Mouse (Mus musculus): ENCODE data around the gene Rnase2b. TPM values are rescaled to one million over a fixed set of nuclear protein-coding genes. Genes with fewer than 3 reads are reported as not detected.
"Not testable (repeated sequence)": the region's sequence is repeated elsewhere in the genome, so short reads cannot be mapped to it uniquely, and the experiment has no call there.

Rnase2b gene
- polyA plus RNA-seq, 1 experiment from 2014 or later = not detected

GRCm38 (mm10) chr14:51163323-51163722 lies 1.3 kb downstream of the Rnase2b start:
- not testable (repeated sequence) for H3K4me3 ChIP-seq; H3K9me3 ChIP-seq; H3K27ac ChIP-seq; H3K27me3 ChIP-seq (ENCODE audit: insufficient read depth, poor library complexity, severe bottlenecking); DNase-seq (ENCODE audit: low spot score); H3K4me1 ChIP-seq; H3K36me3 ChIP-seq
- 92% methylated on average over 6 of the region's 6 CpGs for WGBS

GRCm38 (mm10) chr14:51165435-51165834 lies 3.4 kb downstream of the Rnase2b start:
- H3K9me3 ChIP-seq = no peaks in the 10 kb centered on the region
- no peaks in the 10 kb centered on the region for H3K36me3 ChIP-seq
- no peak for DNase-seq (ENCODE audit: low spot score)
- no peaks in the 10 kb centered on the region for H3K4me1 ChIP-seq
- WGBS = 93% methylated on average over 1 of the region's 1 CpGs
- no peaks in the 10 kb centered on the region for H3K27me3 ChIP-seq (ENCODE audit: insufficient read depth, poor library complexity, severe bottlenecking)
- H3K27ac ChIP-seq = no peak overlapping the region
- H3K4me3 ChIP-seq = no peak overlapping the region

DNA sequence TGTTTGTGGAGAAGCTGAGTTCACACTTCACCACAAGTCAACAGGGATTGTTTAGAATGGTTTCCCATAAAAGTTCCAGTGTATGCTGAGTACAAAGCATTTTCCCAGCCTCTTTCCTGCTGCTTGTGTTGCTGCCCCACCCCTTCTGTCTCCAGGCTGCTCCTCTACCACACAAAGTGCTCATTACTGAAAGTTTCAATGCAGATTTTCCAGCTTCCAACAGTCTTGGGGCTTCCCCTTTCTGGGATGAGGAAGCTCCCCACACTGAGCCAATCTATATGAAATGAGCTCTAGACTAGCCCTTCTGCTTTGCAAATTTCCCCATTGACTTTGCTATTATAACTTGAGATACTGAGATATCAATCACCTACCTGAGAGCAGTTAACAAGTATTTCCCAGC lies 4.0 kb downstream of the Rnase2b start:
- no peaks in the 10 kb centered on the region for H3K9me3 ChIP-seq
- no peaks in the 10 kb centered on the region for H3K4me1 ChIP-seq
- DNase-seq (ENCODE audit: low spot score) = no peak
- H3K27me3 ChIP-seq (ENCODE audit: insufficient read depth, poor library complexity, severe bottlenecking) = no peaks in the 10 kb centered on the region
- no peak overlapping the region for H3K4me3 ChIP-seq
- no peak overlapping the region for H3K27ac ChIP-seq
- H3K36me3 ChIP-seq = no peaks in the 10 kb centered on the region

GRCm38 (mm10) chr14:51172095-51172865 lies 10.2 kb downstream of the Rnase2b start:
- not testable (repeated sequence) for H3K27me3 ChIP-seq (ENCODE audit: insufficient read depth, poor library complexity, severe bottlenecking); H3K36me3 ChIP-seq; H3K4me3 ChIP-seq; H3K4me1 ChIP-seq; H3K27ac ChIP-seq; H3K9me3 ChIP-seq; DNase-seq (ENCODE audit: low spot score)
- 35% methylated on average over 9 of the region's 9 CpGs for WGBS

DNA sequence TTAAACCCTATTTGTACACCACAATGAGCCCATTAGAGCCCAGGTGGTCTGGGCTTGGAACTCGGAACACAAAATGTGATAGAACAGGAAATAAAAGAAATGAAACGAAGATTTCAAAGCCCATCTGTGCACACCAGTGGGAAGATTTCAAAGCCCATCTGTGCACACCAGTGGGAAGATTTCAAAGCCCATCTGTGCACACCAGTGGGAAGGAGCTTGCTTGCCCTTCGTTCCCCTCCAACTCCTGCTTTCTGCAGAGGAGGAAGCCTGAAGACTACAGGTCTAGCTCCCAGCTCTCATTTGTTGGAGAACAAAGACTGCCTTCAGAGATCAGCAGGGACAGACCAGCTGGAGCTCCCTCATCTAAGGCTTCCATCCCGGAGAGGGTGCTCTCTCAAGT lies 10.9 kb downstream of the Rnase2b start:
- WGBS = 53% methylated on average over 4 of the region's 4 CpGs
- DNase-seq (ENCODE audit: low spot score); H3K4me3 ChIP-seq; H3K4me1 ChIP-seq; H3K36me3 ChIP-seq; H3K27me3 ChIP-seq (ENCODE audit: insufficient read depth, poor library complexity, severe bottlenecking); H3K27ac ChIP-seq; H3K9me3 ChIP-seq: not testable (repeated sequence)

DNA sequence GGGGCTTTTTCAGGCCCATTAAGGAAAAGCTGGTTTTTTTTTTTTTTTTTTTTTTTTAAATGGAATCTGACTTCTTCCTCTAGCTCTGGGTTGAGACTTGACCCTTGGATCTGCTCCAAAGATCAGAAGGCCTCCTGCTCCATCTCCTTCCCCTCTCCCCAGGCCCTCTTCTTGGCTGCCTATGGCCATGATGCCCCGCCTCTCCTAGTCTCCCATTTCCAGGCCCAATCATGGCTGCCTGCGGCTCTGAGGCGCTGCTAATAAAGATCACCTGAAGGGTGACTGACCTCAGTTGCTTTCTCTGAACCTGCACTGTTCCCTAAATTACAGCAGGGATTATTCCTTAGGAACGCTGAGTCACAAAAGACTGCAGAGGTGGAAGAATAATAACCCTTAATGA lies 11.8 kb downstream of the Rnase2b start:
- Histone ChIP-seq H3K4me1 (no peaks in the 10 kb centered on the region), H3K36me3 (no peaks in the 10 kb centered on the region), H3K27me3 (ENCODE audit: insufficient read depth, poor library complexity, severe bottlenecking) (no peaks in the 10 kb centered on the region), H3K4me3 (no peak overlapping the region), H3K9me3 (no peaks in the 10 kb centered on the region), H3K27ac (no peak overlapping the region)
- 78% methylated on average over 4 of the region's 4 CpGs for WGBS
- no peak for DNase-seq (ENCODE audit: low spot score)

DNA sequence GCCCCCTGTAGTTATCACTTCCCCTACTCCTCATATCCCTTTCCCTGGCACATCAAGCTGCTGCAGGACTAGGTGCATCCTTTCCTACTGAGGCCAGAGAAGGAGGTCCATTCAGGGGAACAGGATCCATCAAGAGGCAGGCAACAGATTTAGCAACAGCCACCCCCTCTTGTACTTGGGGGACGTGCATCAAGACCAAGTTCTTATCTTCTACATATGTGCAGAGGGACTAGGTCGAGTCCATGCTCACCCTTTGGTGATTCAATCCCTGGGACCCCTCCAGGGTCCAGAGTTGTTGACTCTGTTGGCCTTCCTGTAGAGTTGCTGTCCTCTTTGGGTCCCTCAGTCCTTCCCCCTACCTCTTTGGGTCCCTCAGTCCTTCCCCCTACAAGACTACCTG lies 19.0 kb downstream of the Rnase2b start:
- not testable (repeated sequence) for H3K4me3 ChIP-seq; H3K27ac ChIP-seq; H3K36me3 ChIP-seq; H3K27me3 ChIP-seq (ENCODE audit: insufficient read depth, poor library complexity, severe bottlenecking); H3K9me3 ChIP-seq; H3K4me1 ChIP-seq
- WGBS = 71% methylated on average over 2 of the region's 2 CpGs
- peak; percentile 58 for DNase-seq (ENCODE audit: low spot score)

- no peaks in the 10 kb centered on the region for H3K9me3 ChIP-seq
- 81% methylated on average over 4 of the region's 4 CpGs for WGBS
- no peaks in the 10 kb centered on the region for H3K4me1 ChIP-seq
- no peak overlapping the region for H3K4me3 ChIP-seq
- H3K27me3 ChIP-seq (ENCODE audit: insufficient read depth, poor library complexity, severe bottlenecking) = no peaks in the 10 kb centered on the region
- no peaks in the 10 kb centered on the region for H3K36me3 ChIP-seq
- H3K27ac ChIP-seq = no peak overlapping the region
- no peak for DNase-seq (ENCODE audit: low spot score)
These were observed 33.6 kb downstream of the Rnase2b start for GRCm38 (mm10) chr14:51195681-51196080.

GRCm38 (mm10) chr14:51199098-51200023 lies 37.3 kb downstream of the Rnase2b start, which contains the start of gene Ang2:
Gene Ang2, minus strand, starts transcription at chr14:51199148.
- no peaks in the 10 kb centered on the region for H3K9me3 ChIP-seq
- H3K36me3 ChIP-seq = no peaks in the 10 kb centered on the region
- no peak for DNase-seq (ENCODE audit: low spot score)
- H3K27me3 ChIP-seq (ENCODE audit: insufficient read depth, poor library complexity, severe bottlenecking) = no peaks in the 10 kb centered on the region
- no peaks in the 10 kb centered on the region for H3K4me1 ChIP-seq
- 71% methylated on average over 5 of the region's 5 CpGs for WGBS
- no peak within 1 kb of the TSS for H3K4me3 ChIP-seq
- no peak within 1 kb of the TSS for H3K27ac ChIP-seq

DNA sequence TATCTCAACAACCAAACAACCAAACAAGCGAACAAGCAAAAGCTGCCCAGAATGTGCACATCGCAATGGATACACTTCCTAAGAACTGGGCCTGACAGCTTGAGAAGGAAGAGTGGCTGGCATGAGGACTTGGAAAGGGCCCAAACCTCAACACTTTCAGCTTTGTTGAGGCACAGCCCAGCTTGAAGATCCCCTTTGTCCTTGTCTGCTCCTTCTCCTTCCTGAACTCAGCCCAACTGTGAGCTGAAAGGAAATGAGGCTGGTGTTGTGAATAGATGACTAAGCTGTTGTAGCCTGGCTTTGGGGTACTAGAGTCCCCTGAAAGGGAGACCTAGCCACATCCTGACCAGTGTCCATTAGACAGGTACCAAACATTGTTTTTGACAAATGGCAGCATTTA lies 38.0 kb downstream of the Rnase2b start:
- Histone ChIP-seq H3K4me3 (no peak overlapping the region), H3K27me3 (ENCODE audit: insufficient read depth, poor library complexity, severe bottlenecking) (no peaks in the 10 kb centered on the region), H3K4me1 (no peaks in the 10 kb centered on the region), H3K36me3 (no peaks in the 10 kb centered on the region), H3K27ac (no peak overlapping the region), H3K9me3 (no peaks in the 10 kb centered on the region)
- DNase-seq (ENCODE audit: low spot score) = no peak
- 94% methylated on average over 2 of the region's 2 CpGs for WGBS

DNA sequence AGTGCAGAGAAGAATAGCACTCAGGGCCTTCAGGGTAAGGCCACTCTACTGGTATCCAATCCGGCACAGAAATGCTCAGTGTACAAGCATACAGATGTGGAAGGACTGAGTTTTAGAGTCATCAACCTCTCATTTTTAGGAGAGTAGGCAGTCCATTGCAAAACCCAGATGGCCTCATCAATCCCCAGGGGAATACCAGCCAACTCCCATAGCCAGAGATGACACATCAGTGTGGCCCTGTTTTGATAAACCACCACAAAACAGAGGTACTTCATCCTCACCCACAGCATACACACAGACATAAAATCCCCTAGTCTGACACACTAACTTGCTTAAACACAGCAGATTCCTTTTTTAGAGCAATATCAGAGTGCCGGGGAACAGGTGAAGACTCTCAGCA lies 38.4 kb downstream of the Rnase2b start:
- no peaks in the 10 kb centered on the region for H3K27me3 ChIP-seq (ENCODE audit: insufficient read depth, poor library complexity, severe bottlenecking)
- no peaks in the 10 kb centered on the region for H3K36me3 ChIP-seq
- no peaks in the 10 kb centered on the region for H3K4me1 ChIP-seq
- no peak overlapping the region for H3K4me3 ChIP-seq
- H3K9me3 ChIP-seq = no peaks in the 10 kb centered on the region
- H3K27ac ChIP-seq = no peak overlapping the region
- no peak for DNase-seq (ENCODE audit: low spot score)
- 89% methylated on average over 2 of the region's 2 CpGs for WGBS

DNA sequence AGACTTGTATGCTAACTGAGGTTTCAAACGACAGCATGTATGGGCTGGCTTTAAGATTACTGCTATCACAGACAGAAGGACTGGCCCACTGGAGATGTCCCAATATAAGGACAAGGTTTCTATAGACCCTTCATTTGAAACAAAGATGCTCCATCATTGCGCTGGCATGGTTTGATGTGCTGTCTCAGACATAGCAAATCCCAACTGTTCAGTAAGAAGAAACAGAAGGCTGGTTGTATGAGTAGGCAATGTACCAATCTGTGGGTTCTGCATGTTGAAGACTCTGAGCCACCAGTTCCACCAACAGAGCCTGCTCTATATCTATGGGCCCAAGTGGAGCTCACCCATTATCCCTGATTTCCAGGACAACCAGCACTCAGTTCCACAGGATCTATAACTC lies 41.1 kb downstream of the Rnase2b start, which contains the start of gene Ear14:
Gene Ear14 (plus strand): TSS at position 277 of the 400 bp plus-strand sequence.
- Histone ChIP-seq H3K4me3 (no peak within 1 kb of the TSS), H3K27ac (no peak within 1 kb of the TSS), H3K4me1 (no peaks in the 10 kb centered on the region), H3K27me3 (ENCODE audit: insufficient read depth, poor library complexity, severe bottlenecking) (no peaks in the 10 kb centered on the region), H3K36me3 (no peaks in the 10 kb centered on the region), H3K9me3 (no peaks in the 10 kb centered on the region)
- WGBS = 78% methylated on average over 2 of the region's 2 CpGs
- no peak for DNase-seq (ENCODE audit: low spot score)

All from heart, embryonic 10.5 days (tissue).